Mouse (Mus musculus): ENCODE results near the gene Cyb5r3. TPM values are rescaled to one million over a fixed set of nuclear protein-coding genes. Genes with fewer than 3 reads are reported as not detected.

Gene Cyb5r3
- polyA plus RNA-seq, 1 experiment, result 273 TPM

- H3K27ac ChIP-seq (ENCODE audit: insufficient read depth, low read length), result no peak overlapping the region
- peaks cover 22% of the 10 kb centered on the region for H3K4me1 ChIP-seq (ENCODE audit: control insufficient read depth, insufficient read depth, low read length)
- H3K4me3 ChIP-seq (ENCODE audit: insufficient read depth, low read length), result no peak overlapping the region
- TF ChIP-seq CTCF (IDR thresholded peaks at IDR 0.05; ENCODE audit: borderline replicate concordance, insufficient read depth, low read length), result no peak
- no peak for TF ChIP-seq POLR2A (IDR thresholded peaks at IDR 0.05; ENCODE audit: low read depth, low read length)
These were observed 9.4 kb downstream of the Cyb5r3 start for GRCm38 (mm10) chr15:83162818-83163485.

- H3K4me1 ChIP-seq (ENCODE audit: control insufficient read depth, insufficient read depth, low read length), result peaks cover 20% of the 10 kb centered on the region
- no peak for TF ChIP-seq POLR2A (IDR thresholded peaks at IDR 0.05; ENCODE audit: low read depth, low read length)
- H3K27ac ChIP-seq (ENCODE audit: insufficient read depth, low read length), result no peak overlapping the region
- H3K4me3 ChIP-seq (ENCODE audit: insufficient read depth, low read length), result no peak overlapping the region
These were observed 10.4 kb downstream of the Cyb5r3 start for GRCm38 (mm10) chr15:83162001-83162400.

- Histone ChIP-seq H3K4me3 (ENCODE audit: insufficient read depth, low read length) (no peak overlapping the region), H3K4me1 (ENCODE audit: control insufficient read depth, insufficient read depth, low read length) (peaks cover 19% of the 10 kb centered on the region), H3K27ac (ENCODE audit: insufficient read depth, low read length) (no peak overlapping the region)
- no peak for TF ChIP-seq POLR2A (IDR thresholded peaks at IDR 0.05; ENCODE audit: low read depth, low read length)
- TF ChIP-seq CTCF (IDR thresholded peaks at IDR 0.05; ENCODE audit: borderline replicate concordance, insufficient read depth, low read length), result no peak
These were observed 11.2 kb downstream of the Cyb5r3 start for GRCm38 (mm10) chr15:83161062-83161748.

GRCm38 (mm10) chr15:83160561-83160960, 11.8 kb downstream of the Cyb5r3 start:
- TF ChIP-seq POLR2A (IDR thresholded peaks at IDR 0.05; ENCODE audit: low read depth, low read length), result no peak
- TF ChIP-seq CTCF (IDR thresholded peaks at IDR 0.05; ENCODE audit: borderline replicate concordance, insufficient read depth, low read length), result no peak
- no peak overlapping the region for H3K27ac ChIP-seq (ENCODE audit: insufficient read depth, low read length)
- H3K4me1 ChIP-seq (ENCODE audit: control insufficient read depth, insufficient read depth, low read length), result peaks cover 24% of the 10 kb centered on the region
- no peak overlapping the region for H3K4me3 ChIP-seq (ENCODE audit: insufficient read depth, low read length)

- H3K27ac ChIP-seq (ENCODE audit: insufficient read depth, low read length), result no peak overlapping the region
- H3K4me1 ChIP-seq (ENCODE audit: control insufficient read depth, insufficient read depth, low read length), result peaks cover 21% of the 10 kb centered on the region
- no peak overlapping the region for H3K4me3 ChIP-seq (ENCODE audit: insufficient read depth, low read length)
- TF ChIP-seq CTCF (IDR thresholded peaks at IDR 0.05; ENCODE audit: borderline replicate concordance, insufficient read depth, low read length), result no peak
- no peak for TF ChIP-seq POLR2A (IDR thresholded peaks at IDR 0.05; ENCODE audit: low read depth, low read length)
These were observed 12.6 kb downstream of the Cyb5r3 start for GRCm38 (mm10) chr15:83159823-83160222.

GRCm38 (mm10) chr15:83158587-83159160, 13.7 kb downstream of the Cyb5r3 start:
- H3K27ac ChIP-seq (ENCODE audit: insufficient read depth, low read length), result peak overlapping the region; percentile 93; the same call in 1 of the 2 replicates
- H3K4me3 ChIP-seq (ENCODE audit: insufficient read depth, low read length), result no peak overlapping the region
- peaks cover 19% of the 10 kb centered on the region for H3K4me1 ChIP-seq (ENCODE audit: control insufficient read depth, insufficient read depth, low read length)
- no peak for TF ChIP-seq POLR2A (IDR thresholded peaks at IDR 0.05; ENCODE audit: low read depth, low read length)
- TF ChIP-seq CTCF (IDR thresholded peaks at IDR 0.05; ENCODE audit: borderline replicate concordance, insufficient read depth, low read length), result no peak

DNA sequence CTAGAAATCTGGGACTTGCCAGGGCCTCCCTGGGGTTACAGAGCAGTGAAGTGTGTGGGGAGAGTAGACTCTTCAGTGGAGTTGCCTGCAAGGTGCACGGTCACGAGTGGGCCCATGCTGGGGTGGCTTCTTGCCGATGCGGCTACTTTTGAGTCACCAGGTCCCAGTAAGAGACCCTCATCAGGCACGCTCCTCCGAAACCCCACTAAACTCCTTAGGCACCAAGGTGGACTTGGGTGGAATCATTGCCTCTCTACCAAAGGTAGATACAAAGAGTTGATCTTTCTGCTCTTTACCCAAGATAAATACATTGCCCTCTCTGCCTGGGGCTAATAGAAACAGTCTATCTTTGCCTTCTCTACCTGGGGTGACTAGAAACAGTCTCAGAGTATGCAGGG, 14.7 kb downstream of the Cyb5r3 start:
- Histone ChIP-seq H3K27ac (ENCODE audit: insufficient read depth, low read length) (peak overlapping the region; percentile 93), H3K4me1 (ENCODE audit: control insufficient read depth, insufficient read depth, low read length) (peaks cover 19% of the 10 kb centered on the region), H3K4me3 (ENCODE audit: insufficient read depth, low read length) (no peak overlapping the region)
- TF ChIP-seq POLR2A (IDR thresholded peaks at IDR 0.05; ENCODE audit: low read depth, low read length) (no peak), CTCF (IDR thresholded peaks at IDR 0.05; ENCODE audit: borderline replicate concordance, insufficient read depth, low read length) (no peak)

DNA sequence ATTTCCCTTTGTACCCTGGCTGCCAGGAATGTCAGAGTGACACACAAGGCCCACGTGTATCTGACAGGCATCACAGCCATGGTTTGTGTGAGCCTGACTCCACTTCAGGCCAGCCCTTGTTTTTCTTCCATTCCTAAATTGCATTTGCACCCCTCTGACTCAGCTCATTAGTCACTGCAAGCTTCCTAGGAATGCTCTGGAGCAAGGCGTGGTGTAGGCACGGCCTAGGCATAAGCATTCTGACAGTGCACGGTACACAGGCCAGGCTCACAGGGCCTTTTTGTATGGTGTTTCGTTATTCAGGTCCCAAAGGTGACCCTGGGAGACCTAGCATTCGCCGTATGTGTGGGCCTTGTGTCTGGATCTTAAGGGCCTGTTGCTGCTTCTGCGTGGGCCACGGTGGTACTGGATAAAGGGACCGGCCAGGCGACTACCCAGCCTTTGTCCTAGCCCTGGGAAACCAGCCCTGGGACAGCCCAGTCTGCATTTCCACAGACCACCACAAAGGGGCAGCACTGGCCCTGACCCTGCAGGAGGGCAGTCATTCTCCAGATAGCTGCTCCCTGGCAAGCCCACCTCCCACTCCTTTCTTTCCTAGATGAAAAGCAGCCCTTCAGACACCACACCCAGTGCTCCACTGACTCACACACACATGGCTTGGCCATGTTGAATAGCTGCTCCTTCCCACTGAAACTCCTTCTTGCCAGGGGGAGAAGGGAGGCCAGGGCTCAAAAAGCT, 15.3 kb downstream of the Cyb5r3 start:
- Histone ChIP-seq H3K4me1 (ENCODE audit: control insufficient read depth, insufficient read depth, low read length) (peaks cover 19% of the 10 kb centered on the region), H3K27ac (ENCODE audit: insufficient read depth, low read length) (peak overlapping the region; percentile 93), H3K4me3 (ENCODE audit: insufficient read depth, low read length) (no peak overlapping the region)
- TF ChIP-seq POLR2A (IDR thresholded peaks at IDR 0.05; ENCODE audit: low read depth, low read length), result peak; percentile 42
- peak; percentile 78 for TF ChIP-seq CTCF (IDR thresholded peaks at IDR 0.05; ENCODE audit: borderline replicate concordance, insufficient read depth, low read length)

DNA sequence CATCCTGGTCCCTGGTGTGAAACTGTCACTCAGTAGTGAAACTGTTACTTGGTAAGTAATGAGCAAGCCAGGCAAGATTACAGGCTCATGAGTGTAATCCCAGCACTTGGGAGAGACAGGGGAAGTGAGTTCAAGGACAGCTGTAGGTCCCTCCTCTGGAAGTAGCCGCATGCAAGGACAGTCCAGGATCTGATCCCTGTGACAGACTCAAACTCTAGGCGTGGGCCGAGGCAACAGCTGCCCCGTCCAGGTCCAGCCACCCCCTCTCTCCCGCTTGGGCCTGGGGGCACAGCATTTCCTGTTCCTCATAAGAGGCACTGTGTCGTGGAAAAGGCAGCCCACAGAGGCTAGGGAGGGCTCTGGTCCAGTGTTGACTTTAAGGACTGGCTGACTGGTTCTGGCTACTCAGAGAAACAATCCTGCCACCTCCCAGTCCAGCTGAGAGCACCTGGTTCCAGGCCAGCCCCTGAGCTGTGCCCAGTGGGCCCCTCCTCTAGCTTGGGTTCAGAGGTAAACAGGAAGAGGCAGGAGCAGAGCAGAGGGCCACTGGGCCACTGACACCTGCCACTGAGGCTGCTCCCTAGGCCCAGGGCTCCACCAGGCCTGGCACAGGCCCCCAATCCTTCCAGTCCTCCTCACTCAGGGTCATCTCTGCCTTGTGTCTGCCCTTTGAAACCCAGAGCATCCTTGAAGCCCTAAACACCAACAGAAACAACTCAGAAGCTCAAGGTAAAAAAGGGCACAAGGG, 16.5 kb downstream of the Cyb5r3 start:
- Histone ChIP-seq H3K4me3 (ENCODE audit: insufficient read depth, low read length) (no peak overlapping the region), H3K27ac (ENCODE audit: insufficient read depth, low read length) (peak overlapping the region; percentile 82), H3K4me1 (ENCODE audit: control insufficient read depth, insufficient read depth, low read length) (peaks cover 19% of the 10 kb centered on the region)
- TF ChIP-seq CTCF (IDR thresholded peaks at IDR 0.05; ENCODE audit: borderline replicate concordance, insufficient read depth, low read length) (no peak), POLR2A (IDR thresholded peaks at IDR 0.05; ENCODE audit: low read depth, low read length) (no peak)

Measured in embryonic fibroblast, embryonic 13.5 days (primary cell).